Mouse (Mus musculus): Measurements from ENCODE around the gene Gm20441.
"Not testable (repeated sequence)": the region's sequence is repeated elsewhere in the genome, so short reads cannot be mapped to it uniquely, and the experiment has no call there.

The Gm20441 gene

GRCm38 (mm10) chr10:75779206-75780174 lies 1.3 kb downstream of the Gm20441 start:
- DNase-seq, result no peak

DNA sequence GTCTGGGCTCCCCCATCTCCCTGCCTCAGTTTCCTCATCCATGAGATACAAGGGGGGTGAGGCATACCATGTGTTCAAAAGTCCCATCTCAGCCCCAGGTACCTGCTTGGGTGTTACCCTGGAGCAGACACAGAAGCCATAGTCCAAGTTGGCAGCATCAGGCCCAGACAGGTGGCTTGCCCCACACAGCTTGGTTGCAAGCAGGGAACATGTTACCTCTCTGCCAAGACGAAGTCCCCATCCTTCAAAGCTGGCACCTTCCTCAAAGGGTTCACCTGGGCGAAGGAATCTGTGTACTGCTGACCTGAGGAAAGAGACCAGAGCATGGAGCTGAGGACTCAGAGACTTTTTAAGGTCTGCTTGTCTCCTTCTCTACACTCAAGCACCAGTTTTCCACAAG lies 2.9 kb downstream of the Gm20441 start:
- no peak for DNase-seq

DNA sequence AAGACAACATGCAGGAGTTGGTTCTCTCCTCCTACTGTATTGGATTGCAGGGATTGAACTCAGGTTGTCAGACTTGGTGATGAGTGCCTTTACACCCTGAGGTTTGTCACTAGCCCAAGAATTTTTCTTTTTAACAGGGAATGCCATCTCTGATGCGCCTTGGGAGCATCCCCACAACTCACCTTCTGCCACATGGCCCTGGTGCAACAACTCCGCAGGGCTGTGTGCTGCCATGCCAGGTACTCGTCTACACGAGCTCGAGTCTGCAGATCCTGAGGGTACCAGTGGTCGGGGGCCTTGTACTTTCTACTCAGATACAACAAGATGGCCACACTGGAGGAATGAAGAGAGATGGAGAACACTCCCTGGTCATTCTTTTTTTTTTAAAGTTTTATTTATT lies 4.2 kb downstream of the Gm20441 start:
- DNase-seq, result no peak

DNA sequence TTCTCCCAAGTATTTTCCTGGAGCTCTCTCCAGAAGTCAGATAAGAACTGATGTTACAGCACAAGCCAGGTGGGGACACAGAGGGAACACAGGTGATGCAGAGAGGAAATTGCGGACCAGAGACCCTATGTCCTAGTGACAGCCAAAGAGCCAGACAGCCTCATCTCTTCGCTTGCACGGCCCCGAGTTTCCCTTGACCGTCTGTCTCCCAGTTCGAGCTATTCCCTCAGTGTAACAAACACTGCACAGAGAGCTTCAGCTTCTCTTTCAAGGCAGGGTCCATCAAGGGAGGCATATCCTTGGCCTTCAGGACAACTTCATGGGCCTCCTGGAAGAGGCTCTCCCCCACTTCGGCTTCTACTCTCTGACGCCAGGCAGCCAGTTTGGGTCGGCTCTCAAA lies 6.2 kb downstream of the Gm20441 start:
- no peak for DNase-seq

- no peak for DNase-seq
These were observed 6.7 kb downstream of the Gm20441 start for GRCm38 (mm10) chr10:75774102-75774501.

DNA sequence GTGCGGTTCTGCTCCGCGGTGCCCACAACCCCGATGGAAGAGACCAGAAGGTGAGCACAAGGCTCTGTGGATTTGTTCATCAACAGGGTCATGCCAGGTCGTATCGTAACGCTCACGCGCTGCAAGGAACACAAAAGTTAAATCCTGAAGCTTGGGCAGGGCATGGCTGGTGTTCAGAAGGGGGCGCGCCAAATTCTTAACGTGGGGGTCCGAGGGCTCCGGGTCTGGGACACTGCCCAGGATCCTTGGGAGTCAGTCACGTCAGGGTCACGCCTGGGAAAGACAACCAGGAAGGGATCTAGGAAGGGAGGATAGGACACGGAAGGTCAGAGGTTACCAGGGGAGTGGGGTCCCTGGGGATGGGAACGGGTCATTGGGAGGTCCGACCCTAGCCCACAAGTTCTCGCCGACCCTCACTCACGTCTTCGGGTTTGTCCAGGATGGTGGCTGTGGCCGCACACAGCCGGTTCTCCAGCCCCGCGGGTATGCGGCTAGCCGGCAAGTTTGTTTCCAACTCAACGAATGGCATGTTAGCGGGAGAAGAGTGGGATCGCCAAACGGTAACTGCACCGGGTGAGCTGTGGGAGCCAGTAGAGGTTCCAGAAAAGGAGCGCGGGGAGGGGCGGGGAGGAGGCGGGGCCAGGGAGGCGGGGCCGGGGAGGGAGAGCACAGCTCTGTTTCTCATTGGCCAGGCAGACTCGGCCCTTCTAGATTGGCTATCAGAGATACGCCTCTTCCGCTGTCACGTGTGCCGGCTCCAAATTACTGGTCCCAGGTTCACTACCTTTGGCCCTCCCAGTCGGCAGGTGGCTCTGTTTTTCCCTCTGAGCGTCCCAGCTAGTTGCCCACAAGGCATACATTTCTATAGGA lies 7.7 kb downstream of the Gm20441 start, which contains the start of gene Ddt:
Gene Ddt (minus strand): TSS at position 620 of the 870 bp plus-strand sequence.
- peak; percentile 93 for DNase-seq

GRCm38 (mm10) chr10:75767756-75768155 lies 13.0 kb downstream of the Gm20441 start:
- not testable (repeated sequence) for DNase-seq

- no peak for DNase-seq
These were observed 13.9 kb downstream of the Gm20441 start for GRCm38 (mm10) chr10:75766856-75767255.

- peak; percentile 82 for DNase-seq
These were observed 16.0 kb downstream of the Gm20441 start for GRCm38 (mm10) chr10:75764519-75765473.

- peak; percentile 97 for DNase-seq
These were observed 16.9 kb downstream of the Gm20441 start, which contains the start of gene Cabin1 for GRCm38 (mm10) chr10:75763682-75764518. Gene Cabin1, minus strand, starts transcription at chr10:75764341.

DNA sequence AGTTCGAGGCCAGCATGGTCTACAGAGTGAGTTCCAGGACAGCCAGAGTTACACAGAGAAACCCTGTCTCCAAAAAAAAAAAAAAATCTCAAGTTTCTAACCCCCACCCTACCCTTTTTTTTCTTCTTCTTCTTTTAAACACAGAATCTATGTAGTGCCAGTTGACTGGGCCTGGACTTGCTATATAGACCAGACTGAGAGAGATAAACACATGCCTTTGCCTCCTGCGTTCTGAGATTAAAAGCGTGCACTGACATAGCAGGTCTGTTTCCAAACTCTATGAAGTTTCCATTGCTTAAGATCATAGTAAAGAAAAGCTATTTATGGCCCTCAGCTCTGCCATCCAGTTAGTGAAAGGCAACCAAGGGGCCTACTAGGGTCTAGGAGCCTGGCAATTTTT lies 18.3 kb downstream of the Gm20441 start:
- no peak for DNase-seq

GRCm38 (mm10) chr10:75760311-75760710 lies 20.4 kb downstream of the Gm20441 start:
- DNase-seq, result no peak

DNA sequence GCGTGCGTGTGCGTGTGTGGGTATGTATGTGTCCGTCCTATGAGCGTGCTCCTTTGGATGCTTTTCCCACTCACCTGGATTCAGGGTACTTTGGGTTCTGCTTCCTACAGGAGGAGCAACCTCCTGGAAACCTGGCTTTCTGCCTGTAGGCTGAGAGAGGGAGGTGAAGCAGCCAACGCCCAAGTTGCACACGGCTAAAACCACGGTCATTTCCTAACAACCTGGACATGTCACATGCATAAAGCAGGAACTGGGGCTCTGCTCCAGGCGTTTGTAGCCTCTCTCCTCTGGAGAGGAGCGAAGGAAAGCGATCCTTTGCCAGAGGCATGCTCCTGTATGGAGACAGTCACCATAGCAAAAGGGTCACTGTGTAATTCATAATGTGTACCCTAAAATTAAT lies 24.0 kb downstream of the Gm20441 start:
- DNase-seq, result no peak

GRCm38 (mm10) chr10:75744017-75744416 lies 36.7 kb downstream of the Gm20441 start:
- peak; percentile 90 for DNase-seq

DNA sequence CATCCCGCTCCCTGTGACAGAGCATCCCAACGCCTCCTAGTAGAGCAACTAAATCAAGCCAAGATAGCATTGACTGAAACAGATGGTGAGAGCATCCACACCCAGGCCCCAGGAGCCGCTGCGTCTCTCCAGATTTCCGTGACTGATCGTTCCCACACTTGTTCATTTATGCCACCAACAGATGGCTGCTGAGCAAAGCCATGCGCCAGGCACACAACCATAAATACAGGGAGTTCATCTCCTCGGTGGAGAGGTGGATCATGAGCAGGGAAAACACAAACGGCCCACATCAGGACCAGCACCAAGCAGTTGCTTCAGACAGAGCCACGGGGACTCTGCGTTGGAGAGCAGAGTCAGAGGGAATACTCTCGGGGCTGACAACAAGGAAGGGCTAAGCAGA lies 37.4 kb downstream of the Gm20441 start:
- peak; percentile 78 for DNase-seq

GRCm38 (mm10) chr10:75740866-75741265 lies 39.9 kb downstream of the Gm20441 start:
- DNase-seq, result peak; percentile 41

GRCm38 (mm10) chr10:75725449-75725848 lies 55.3 kb downstream of the Gm20441 start:
- DNase-seq, result no peak
